Mouse (Mus musculus): ENCODE results near the gene Dctpp1.
"Not testable (repeated sequence)": the region's sequence is repeated elsewhere in the genome, so short reads cannot be mapped to it uniquely, and the experiment has no call there.

The Dctpp1 gene

DNA sequence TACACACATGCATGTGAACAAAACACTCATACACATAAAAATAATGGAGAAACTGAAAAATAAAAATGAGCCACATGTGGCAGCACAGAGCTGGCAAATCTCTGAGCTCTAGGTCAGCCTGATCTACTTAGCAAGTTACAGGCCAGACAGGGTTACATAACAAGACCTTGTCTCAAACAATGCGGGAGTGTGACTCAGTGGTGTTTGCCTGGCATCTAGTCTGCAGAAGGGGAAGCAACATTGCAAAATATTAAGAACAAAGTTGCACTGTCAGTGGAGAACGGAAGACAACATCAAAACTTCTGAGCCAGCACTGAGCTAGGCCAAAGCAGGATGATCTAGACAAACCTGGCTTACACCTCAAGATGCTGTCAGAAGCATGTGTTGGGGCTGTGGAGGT is 9.7 kb upstream of the Dctpp1 start:
- no peak for DNase-seq (ENCODE audit: low spot score)

DNA sequence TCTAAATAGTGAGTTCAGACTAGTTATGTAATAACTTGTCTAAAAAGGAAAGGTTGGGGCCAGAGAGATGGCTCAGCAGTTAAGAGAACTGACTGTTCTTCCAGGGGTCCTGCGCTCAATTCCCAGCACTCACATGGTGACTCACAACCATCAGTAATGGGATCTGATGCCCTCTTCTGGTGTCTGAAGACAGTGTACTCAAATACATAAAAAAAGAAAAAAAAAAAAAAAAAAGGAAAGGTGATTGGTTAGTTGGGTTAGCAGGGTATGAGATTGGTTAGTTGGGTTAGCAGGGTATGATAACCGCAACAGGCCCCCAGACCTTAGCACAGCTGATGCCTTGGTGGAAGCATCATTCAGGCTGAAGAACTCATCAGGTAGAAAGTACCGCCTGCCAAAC is 3.0 kb upstream of the Dctpp1 start:
- DNase-seq (ENCODE audit: low spot score) = no peak

DNA sequence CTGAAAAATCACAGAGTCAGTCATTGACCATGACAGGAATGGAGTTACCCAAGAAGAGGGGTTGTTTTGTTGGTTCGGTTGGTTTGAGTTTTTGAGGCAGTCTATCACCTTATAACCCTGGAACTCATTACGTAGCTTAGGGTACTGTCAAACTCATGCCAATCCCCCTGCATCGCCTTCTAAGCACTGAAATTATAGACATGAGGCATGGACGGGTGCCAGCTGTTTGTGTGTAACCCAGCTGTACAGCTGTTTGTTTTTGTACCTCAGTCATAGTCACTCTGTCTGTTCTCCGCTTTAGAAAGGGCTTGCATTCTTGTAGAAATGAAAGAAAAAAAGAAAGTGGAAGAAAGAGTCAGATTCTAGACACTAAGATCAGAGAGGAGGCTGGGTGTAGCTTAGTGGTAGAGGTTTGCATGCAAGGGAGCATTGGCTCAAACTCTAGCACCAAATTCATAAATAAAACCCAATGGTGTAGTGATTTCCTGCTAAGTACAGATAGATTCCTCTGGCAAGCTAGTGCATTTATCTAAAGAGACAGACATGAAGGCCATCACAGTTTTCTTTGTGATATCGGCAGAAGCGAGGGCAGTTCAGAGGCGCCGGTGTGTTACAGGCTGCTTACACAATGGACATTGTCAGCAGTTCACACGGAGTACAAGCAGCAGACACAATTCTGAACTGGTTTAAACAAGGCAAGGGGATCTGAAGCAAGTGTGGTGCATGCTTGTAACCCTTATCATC is 1.9 kb upstream of the Dctpp1 start:
- DNase-seq (ENCODE audit: low spot score) = no peak

GRCm38 (mm10) chr7:127259186-127259905 is 1.2 kb downstream of the Dctpp1 start:
- no peak for DNase-seq (ENCODE audit: low spot score)

- DNase-seq (ENCODE audit: low spot score) = no peak
These were observed 4.0 kb downstream of the Dctpp1 start for GRCm38 (mm10) chr7:127256518-127256917.

DNA sequence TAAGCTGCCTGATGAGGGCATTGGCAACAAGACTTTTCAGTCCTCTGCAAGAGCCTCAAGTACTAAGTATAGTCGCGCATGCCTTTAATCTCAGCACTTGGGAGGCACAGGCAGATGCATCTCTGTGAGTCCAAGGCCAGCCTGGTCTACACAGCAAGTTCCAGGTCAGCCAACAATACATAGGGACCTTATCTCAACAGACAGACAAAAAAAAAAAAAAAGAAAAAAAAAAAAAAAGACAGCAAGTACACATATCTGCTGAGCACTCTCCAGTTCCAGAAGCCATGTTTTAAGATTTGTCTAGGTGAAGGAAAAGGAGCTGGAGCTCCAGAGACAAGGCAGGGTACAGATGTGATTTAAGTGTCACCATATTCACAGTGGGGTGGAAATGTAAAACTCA is 4.5 kb downstream of the Dctpp1 start:
- no peak for DNase-seq (ENCODE audit: low spot score)

DNA sequence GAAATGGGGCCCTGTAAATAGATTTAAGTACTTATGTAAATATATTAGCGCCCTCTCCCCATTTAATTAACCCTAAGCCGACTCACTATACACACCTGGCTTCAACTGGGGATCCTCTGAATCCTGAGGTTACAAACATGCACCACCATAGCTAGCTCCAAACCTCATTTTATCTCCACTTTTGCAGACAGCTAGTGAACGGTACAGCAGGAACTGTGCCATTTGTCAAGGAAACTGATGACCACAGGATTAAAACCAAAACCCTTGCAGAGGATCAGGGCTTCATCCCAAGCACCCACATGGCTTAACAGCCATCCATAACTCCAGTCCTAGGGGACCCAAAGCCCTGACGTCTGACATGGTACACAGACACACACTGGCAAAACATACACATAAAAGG is 5.5 kb downstream of the Dctpp1 start:
- DNase-seq (ENCODE audit: low spot score) = no peak

- DNase-seq (ENCODE audit: low spot score) = peak; percentile 81
These were observed 6.4 kb downstream of the Dctpp1 start for GRCm38 (mm10) chr7:127253821-127254769.

GRCm38 (mm10) chr7:127253341-127253740 is 7.2 kb downstream of the Dctpp1 start:
- no peak for DNase-seq (ENCODE audit: low spot score)

GRCm38 (mm10) chr7:127252414-127252813 is 8.1 kb downstream of the Dctpp1 start:
- no peak for DNase-seq (ENCODE audit: low spot score)

GRCm38 (mm10) chr7:127250511-127250910 is 10.0 kb downstream of the Dctpp1 start:
- not testable (repeated sequence) for DNase-seq (ENCODE audit: low spot score)

DNA sequence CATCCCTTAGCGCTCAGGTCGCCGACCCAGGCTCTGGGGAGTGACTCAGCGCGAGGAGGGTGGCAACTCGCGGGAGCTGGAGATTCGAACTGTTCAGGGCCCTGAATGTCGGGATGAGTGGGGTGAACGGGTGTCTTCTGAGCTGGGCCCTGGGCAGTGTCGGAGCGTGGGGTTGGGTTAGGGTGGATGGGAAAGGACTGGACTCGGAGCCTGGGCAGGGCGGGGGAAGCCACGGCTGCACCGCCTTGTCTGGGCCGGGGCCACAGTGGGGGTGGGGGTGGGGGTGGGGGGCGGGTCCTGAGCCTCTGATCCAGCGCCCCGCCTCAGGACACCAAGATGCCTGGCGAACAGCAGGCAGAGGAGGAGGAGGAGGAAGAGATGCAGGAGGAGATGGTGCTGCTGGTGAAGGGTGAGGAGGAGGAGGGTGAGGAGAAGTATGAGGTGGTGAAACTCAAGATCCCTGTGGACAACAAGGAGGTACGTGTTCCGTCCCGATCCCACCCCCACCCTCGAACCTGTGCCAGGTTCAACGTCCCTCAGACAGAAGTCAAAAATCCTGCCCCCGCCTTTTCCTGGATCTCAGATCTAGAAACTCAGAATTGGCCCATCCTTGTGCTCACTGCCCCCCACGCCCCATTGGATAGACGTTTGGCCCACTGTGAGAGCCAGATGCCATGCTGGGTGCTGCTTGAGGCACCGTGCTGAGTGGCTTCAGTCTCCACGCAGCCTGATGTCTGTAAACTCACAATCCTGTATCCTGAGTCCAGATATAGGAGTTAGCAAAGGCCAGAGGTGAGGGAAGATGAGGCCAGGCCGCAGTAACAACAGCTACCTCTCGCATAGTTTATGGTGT is 15.6 kb downstream of the Dctpp1 start:
- no peak for DNase-seq (ENCODE audit: low spot score)

DNA sequence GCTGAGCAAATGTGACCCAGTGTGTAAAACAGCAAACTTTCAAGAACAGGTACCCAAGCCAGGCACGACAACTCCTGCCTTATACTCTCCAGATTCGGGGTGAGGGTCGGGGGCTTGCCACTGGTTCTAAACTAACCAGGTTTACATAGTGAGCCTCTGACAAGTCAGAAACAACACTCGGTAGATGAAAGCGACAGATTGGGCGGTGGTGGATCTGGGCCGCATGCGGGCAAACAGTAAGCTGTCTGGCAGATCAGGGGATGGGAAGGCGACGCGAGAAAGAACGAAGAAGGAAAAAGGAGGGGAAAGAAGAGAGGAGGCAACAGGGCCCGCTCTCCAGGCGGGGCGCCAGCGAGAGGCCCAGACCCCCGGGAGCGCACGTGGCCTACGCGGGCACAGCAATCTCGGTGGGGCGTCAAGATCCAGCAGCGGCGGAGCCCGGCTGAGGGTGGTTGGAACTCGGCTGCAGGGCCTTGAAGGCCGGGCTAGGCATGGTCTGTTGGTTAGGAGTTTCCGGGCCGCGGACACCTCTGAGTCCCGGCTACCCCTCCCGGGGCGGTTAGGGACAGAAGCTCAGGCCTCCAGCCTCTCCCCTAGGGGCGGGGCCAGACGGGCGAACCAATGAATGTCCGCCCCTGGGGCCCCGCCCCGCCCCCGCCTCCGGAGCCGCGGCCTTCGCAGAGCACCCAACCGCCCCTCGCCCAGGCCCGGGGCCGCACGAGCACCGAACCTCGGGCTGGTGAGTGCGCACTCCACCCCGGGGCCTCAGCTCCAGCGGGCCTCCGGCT is 16.4 kb downstream of the Dctpp1 start, which contains the start of gene Zfp771:
Gene Zfp771, plus strand, starts transcription at position 405 of the 788 bp plus-strand sequence.
- peak; percentile 84 for DNase-seq (ENCODE audit: low spot score)

DNA sequence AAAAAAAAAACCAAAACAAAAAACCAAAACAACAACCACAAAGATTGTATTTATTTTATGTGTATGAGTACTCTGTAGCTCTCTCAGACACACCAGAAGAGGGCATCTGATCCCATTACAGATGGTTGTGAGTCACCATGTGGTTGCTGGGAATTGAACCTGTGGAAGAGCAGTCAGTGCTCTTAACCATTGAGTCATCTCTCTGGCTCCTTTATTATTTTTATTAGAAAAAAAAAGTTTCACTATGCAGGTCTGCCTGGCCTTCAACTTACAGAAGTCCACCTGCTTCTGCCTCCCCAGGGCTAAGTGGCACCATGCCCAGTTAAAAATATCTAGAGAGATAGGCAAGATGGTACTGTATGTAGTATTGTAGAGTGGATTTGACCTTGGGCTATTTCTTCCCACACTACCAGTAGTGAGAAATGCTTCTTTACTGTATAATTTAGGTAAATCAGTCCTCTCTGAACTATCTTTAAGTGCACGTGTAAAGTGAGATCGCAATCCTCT is 17.1 kb downstream of the Dctpp1 start:
- DNase-seq (ENCODE audit: low spot score) = no peak

DNA sequence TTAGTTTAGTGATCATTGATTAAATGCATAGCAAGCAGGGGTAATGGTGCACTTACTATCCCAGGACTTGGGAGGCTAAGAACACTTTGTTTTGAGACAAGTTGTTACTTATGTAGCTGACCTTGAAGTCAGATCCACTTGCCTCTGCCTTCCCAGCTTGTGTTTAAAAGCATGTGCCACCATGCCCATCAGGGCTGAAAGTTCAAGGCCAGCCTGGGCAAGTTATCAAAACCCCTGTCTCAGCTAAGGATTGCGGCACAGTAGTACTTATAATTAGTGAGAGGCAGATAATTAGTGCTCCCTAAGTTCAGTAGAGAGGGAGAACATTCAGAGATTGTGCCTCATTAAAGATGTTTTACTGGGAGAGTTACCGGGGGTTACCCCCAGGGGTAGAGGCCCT is 25.7 kb downstream of the Dctpp1 start:
- DNase-seq (ENCODE audit: low spot score) = no peak

DNA sequence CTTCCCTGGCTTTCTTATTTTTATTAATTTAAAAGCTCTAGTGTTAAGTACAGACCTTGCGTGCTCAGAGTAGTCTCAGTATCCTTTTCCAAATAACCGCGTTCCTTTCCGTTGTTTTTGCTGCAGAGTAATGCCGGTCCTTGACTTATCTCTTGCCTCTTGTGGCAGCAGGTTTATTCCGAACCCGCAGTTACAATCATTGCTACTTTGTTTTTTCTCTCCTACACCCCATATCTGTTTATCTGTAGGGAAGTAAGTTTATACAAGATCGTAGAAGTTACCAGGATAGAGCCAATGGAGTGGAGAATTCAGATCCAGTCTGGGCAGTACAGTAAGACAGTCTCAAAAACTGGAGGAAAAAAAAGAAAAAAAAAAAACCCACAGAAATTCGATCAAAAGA is 26.7 kb downstream of the Dctpp1 start:
- DNase-seq (ENCODE audit: low spot score) = no peak

GRCm38 (mm10) chr7:127233368-127233749 is 27.1 kb downstream of the Dctpp1 start:
- DNase-seq (ENCODE audit: low spot score) = no peak

- peak; percentile 85 for DNase-seq (ENCODE audit: low spot score)
These were observed 27.7 kb downstream of the Dctpp1 start, which contains the start of the genes Zfp553 and Sept1 for GRCm38 (mm10) chr7:127232622-127233367. Gene Zfp553 (plus strand): TSS chr7:127233061. Gene Sept1 (minus strand): TSS chr7:127233130.

DNA sequence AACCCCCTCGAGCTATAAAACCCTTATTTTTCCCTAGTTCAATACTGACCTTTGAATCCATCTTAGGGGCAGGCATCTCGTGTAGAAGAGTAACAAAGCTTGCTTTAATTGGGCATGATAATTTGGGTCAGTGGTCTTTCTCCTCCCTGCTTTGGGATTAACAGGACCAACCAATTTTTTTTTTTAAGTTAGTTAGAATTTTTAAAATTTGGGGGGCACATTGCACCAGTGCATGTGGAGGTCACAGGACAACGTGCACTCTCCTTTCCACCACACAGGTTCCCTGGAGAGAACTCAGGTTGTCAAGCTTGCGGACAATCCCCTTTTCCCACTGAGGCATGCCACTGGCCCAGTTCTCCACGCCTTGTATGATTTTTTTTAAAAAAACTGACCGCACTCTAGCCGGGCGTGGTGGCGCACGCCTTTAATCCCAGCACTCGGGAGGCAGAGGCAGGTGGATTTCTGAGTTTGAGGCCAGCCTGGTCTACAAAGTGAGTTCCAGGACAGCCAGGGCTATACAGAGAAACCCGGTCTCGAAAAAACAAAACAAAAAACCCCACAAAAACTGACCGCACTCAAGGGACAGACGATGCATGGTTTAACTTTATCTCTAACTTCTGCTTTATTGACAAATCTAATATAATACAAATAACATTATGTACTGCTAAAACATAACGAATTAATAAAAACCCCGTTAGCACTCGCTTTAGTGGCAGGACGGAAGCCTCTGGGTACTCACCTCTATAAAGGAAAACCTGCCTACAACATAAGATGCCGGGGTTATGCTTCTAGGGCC is 28.5 kb downstream of the Dctpp1 start:
- DNase-seq (ENCODE audit: low spot score) = no peak
